Mouse (Mus musculus): ENCODE measurements around the gene Ina.

GRCm38 (mm10) chr19:46983352-46983965 lies 31.0 kb upstream of the Ina start:
- TF ChIP-seq CTCF (IDR thresholded peaks at IDR 0.05; ENCODE audit: control insufficient read depth, insufficient read depth, insufficient replicate concordance, low read depth, low read length) (no peak), POLR2A (IDR thresholded peaks at IDR 0.05; ENCODE audit: control insufficient read depth, low read depth, low read length) (no peak)
